Mouse (Mus musculus) left cerebral cortex, adult 8-10 months (tissue): ENCODE measurements around the gene Samd4. TPM values are rescaled to one million over a fixed set of nuclear protein-coding genes. Genes with fewer than 3 reads are reported as not detected.

Experiments used
- DNase-seq, 2 experiments: peaks; one replicate each; pipeline ENCODE4 v3.0.0; 2022; ENCODE audit warnings: low spot score in 2 of 2
- total RNA-seq, 4 experiments: library from RNA; stranded (reverse); gene quantifications; 2 replicates each; pipeline ENCODE4 v1.2.4; 2022

The Samd4 gene
- total RNA-seq, 4 experiments from 2014 or later, result 24.1 to 31.0 (median 26.4) TPM

DNA sequence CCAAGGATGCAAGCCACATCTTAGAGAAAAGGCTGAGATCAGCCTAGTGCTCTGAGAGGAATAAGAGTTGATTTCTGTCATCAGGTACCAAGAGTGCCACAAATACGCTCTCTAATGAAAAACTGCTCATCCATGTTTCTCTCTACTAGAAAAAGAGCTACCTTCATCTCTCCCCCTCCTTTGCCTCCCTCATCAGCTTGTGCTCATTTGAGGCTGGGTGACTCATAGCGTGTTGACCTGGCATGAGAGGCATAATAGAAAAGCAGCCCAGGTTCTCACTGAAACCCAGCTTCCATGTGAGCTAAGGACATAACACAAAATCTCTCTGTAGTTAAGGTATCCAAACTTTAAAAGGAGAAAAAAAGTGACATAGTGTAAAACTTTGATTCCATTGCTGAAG is 176.3 kb downstream of the Samd4 start:
- no peak for DNase-seq

DNA sequence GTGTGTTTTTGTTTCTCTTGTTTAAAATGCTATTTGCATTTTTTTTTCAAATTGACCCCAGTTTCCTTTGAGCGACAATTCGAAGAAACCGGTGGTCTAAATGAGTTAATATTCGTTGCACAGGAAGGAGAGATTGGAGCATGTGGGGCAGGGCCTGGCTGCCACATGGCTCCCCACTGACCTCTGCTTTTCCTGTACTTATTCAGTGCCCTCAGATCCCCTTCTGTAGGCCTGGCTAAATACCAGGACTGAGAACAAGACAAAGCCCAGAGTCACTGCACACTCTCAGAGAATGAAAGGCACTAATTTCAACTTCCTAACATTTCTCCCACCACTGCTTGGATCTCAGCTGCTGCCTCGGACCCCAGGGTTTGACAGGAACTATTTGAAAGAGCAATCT is 182.4 kb downstream of the Samd4 start:
- no peak for DNase-seq

DNA sequence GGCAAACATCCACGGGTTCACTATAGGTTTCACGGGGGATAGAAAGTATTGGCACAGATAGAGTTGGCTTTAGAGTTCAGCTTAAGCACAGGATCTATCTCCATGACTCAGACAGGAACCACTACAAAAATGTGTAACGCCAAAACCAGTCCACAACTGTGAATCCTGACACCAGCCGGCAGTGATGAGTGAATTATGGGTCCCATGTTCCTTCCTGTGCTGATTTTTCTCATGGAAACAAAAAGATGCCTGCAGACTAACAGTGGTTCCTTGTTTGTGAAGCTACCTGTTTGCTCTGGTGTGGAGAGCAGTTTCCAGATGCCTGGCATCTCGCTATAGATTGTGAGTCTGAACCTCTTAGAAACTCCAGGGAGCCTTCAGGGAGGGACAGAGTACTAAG is 184.2 kb downstream of the Samd4 start:
- no peak for DNase-seq

DNA sequence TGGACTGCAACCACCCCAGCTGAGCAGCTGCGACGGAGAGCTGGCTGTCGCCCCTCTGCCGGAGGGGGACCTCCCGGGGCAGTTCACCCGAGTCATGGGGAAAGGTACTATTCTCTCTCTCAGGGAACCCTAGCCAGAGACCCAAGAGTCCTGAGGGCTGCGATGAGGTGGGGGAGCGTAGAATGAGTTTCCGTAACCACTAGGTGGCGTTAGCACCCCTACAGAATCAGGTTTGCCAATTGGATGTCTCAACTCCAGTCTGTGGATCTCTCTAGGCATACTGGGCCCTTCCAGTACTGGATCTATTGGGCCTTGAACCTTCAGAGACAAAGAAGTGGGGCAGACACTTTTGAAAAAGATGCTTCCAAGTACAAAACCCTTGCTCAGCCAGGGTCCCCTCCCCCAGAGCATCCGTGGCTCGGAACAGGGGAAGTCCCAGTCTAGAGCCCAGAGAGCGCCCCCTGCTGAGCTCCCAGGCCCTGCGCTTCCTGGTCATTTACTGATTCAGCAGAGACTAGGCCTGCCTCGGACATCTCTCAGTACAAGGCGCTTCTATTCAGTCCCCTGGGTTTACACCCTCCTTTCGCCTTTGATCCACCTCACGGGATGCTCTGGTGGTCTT is 191.5 kb downstream of the Samd4 start:
- no peak for DNase-seq

DNA sequence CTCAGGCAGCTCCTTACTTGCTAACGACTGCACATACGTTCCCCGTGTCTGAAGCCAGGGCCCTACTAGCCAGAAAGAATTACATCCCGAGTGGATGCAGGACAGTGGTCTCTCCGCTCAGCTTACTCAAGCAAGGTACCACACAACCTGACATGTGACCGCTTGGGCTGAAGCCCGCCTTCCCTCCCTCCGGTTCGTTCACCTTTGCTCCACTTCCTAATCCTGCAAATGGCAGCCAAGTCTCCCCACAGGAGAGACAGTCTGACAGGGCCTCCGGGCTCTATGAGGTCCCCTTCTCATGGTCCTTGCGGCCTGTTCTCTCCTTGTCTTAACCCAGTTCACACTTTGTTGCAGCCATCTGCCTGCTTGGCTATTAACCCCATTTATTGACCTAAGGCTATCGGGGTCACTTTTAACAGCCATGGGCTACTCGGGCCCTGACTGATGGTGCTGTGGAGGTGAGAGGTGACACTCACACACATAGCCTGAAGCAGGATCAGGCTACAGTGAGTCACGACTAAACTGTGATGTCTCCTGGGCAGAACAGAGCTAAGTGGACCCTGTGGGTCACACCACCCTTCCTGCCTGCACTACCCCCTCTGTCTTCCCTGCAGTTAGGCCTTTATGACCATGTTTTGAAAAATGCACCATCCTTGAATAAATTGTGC is 192.5 kb downstream of the Samd4 start:
- DNase-seq, result no peak

DNA sequence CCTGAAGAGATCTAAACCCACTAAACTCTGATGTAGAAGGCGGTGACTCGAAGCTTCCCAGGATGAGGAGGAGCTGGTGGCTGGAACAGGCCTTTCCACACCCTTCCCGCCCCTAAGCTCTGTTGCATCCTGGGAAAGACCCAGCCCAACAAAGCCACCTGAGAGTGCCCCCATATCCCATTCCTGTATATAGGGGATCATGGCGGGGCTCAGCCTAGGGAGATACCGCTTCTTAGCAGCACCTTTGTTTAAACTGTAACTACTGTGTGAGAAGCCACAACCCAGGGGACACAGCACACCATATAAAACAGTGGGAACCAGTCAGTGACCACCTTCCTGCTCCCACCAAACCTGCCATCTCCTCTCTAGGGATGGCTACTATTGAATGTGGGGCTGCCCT is 193.2 kb downstream of the Samd4 start:
- no peak for DNase-seq

DNA sequence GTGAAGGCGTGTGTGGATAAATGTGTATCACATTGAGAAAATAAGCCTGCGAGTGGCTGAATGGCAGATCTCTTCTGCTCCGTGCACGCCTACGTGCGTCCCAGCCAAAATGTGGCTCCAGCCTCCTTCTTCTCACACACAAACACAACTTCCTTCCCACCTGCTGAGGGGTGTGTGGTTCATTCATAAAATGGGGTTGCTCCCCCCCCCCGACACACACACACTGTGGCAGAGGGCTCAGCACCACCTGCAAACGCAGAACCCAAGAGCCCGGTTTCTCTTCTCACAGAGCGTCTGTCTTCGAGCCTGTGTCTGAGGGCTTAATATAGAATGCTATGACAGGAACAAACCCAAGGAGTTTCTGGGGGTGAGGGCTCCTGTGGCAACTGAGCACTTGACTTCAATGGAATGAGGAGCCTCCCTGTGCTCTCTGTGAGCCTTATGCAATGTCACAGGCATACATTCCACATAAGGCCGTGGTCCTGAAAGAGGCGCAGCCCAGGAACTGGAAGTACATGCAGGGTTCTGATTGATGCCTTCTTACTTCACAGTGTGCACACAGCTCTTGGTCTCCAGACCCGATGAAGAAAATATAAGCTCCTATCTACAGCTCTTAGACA is 194.4 kb downstream of the Samd4 start:
- DNase-seq, result no peak

DNA sequence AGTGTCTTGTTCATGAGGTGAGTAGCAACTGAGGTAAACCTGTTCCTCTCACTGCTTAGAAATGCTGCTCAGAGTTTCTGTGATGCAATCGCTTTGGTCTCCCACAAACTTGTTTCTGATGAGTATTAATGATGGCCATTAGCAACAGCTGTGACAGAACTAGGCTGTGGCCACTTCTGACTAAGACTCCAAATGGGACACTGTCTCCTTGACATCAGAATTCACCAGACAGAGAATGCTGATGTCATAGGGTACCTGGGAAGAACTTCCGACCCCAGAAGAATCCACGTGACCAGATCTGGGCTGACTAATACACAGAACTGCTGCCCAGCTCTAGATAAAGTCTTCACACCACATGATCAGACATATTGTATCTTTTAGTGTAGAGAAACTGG is 194.9 kb downstream of the Samd4 start:
- DNase-seq, result no peak

DNA sequence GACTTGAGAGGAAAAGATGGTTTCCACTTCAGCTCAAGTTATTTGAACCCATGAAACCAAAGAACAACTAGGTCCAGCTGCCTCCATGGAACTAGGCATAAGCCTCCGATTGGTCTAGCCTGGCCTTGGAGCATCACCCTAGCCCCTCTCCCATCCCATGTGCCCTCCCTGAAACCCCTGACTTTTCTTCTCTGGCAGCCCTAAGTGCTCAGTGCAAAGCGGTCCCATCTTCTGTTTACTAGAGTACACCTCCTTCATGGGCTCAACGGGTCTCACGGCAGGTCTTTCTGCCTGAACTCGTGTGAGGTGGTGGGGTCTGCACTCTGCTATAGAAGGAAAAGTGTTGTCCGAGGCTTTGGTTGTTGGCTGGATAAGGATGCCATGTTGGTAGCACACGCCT is 197.3 kb downstream of the Samd4 start:
- no peak for DNase-seq

DNA sequence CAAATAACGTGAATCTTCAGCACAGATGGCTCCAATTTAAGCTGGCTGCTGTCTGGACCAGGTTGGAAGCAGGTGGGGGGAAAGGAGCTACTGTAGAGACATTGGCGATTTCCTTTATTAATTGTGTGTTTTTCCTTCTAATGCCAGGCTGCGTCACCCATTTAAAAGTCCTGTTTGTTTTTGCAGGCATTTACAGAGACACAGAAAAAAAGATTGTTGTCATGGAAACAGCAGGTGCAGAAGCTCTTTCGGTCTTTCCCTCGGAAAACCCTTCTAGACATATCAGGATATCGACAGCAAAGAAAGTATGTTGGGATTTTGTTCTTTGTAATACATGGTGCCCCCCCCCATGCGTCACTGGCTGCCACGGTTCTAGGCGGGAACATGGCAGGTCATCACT is 200.7 kb downstream of the Samd4 start:
- no peak for DNase-seq

DNA sequence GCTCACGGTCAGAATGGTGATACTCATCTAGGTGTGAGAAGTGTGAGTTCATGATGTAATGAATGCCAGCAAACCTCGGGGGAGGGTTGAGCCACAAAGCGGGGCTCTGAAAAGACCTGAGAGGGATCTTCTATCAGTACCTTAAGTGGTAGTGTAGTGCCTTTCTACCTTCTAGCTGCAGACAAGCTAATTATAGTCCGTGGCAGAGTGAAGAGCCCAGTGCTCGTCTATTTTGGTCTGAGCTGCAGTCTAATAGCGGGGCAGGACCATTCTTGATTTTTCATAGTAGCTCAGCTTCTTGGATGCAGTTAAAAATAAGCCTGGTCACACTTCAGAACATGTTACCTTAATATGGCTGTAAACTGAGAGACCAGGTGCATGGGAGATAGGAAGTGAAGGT is 201.2 kb downstream of the Samd4 start:
- no peak for DNase-seq

DNA sequence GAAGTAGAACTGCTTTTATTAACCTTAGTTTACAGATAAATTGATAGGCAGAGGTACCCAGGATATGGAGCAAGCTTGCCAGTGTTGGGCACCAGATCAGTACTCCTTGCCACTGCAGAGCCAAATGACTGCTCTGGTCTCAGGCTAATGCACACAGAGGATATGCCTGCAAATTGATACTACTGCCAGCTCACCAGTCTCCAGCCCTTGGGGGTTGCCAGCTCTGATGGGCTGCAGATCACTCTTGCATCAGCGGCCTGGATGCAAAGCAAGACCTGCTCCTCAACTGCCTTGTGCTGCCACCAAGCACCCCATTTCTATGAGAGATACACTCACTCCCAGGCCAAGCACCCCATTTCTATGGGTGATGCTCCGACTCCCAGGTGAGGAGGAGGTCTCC is 202.0 kb downstream of the Samd4 start:
- DNase-seq, result no peak

DNA sequence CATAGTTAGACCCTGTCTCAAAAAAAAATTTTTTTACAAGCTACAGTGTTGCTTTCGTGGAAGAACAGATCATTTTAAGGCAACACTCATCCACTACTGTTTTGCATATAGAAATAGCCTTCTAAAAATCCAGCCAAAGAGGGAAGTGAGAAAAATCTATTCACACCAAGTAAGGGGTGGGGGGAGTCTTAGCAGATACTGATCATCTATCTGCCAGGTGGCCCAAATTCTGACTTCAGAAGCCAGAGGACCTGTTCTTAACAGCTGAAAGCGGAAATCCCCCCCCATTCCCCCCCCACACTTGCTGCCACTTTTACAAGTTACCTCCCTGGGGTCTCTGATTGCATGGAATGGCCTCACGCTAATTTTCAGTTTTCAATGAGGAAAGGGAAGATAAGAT is 203.5 kb downstream of the Samd4 start:
- no peak for DNase-seq

DNA sequence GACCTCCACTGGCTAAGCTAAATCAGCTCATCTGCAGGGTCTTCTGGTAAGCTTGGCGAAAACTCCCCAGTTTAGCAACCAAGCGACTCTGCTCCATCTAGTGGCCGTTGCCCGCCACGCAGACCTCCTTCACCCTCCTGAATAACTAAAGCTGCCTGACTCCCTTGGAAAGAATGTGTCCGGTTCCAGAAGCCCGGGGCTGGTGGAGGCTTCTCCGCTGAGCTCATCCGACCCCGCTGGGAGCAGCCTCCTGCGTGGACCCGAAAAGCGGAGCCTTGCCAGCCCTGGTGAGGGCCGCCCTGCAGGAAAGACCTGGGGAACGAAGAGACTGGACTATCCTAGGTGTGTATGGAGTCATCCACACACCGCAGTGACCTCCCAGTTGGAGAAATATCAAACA is 204.1 kb downstream of the Samd4 start:
- DNase-seq, result peak; percentile 23 to 38

DNA sequence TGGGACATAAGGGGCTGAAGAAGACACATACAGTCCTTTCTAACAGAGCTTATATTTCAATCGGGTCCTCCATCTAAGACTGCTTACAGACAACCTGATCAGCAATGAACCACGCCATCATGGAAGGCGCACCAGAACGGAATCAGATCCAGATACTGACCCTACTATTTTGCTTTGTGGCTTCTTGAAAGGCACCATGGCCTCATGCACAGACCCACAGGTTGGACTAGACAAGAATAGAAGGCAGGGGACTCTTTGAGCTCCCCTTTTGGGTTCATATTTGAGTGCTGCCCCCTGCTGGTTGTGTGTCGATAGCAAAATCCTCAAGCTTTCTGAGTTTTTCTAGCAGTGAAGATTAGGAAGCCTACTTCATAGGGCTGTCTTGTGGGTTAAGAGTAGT is 204.5 kb downstream of the Samd4 start:
- DNase-seq, result peak in 1 of 2 experiments; percentile 67

DNA sequence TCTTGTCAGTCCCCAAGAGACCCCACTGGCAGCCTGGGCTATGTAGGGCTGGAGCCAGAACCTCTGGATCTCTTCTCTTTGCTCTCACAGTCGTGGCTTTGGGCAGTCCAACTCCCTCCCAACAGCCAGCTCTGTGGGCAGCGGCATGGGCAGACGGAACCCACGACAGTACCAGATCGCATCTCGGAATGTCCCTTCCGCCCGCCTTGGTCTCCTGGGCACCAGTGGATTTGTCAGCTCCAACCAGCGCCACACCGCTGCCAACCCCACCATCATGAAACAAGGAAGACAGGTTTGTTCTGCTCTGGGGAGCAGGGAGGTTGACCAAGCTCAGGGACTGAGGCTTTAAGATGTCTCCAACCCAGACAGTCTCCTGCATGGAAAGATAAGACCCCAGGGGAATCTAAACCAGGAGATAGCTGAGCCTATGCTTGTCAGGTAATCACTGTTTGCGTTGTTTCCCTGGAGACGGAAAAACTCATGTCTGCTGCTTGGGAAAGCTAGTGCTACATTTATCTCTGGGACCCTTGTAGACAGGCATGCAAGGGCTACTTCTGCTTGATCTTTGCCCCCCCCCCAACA is 205.1 kb downstream of the Samd4 start:
- no peak for DNase-seq

DNA sequence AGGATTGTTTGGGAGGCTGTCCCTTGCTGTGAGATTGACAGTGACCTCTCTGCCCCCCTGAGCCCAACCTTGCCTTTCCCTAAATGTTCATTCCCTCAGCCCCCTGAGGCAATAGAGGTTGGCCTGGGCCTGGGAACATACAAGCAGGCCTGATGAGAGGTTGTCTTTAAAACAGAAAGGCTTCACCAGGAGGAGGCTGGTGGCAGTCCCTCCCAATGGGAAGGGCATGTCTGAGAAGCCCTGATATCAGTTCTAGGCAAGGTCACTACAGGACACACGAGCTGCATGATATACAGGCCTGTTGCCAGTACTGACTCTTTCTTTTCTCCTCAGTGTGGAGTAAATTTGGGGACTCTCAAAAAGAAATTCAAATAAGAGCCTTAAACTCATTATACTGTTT is 205.7 kb downstream of the Samd4 start:
- no peak for DNase-seq

DNA sequence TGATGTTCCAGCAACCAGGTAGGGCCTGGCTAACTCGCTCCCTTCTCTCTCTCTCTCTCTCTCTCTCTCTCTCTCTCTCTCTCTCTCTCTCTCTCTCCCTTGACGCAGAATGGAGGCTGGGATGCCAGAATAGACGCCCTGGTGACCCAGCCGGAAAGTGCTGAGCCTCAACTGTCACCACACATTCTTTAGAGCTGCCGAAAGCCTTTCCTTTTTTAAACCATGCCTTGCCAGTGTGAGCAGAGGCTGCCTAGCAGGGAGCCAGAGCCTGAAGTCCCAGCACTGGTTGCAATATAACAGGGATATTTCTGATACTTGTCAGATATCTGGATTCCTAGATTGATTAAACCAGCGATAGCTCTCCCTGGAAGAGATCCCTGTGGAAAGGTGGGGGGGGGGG is 206.5 kb downstream of the Samd4 start:
- DNase-seq, result no peak

DNA sequence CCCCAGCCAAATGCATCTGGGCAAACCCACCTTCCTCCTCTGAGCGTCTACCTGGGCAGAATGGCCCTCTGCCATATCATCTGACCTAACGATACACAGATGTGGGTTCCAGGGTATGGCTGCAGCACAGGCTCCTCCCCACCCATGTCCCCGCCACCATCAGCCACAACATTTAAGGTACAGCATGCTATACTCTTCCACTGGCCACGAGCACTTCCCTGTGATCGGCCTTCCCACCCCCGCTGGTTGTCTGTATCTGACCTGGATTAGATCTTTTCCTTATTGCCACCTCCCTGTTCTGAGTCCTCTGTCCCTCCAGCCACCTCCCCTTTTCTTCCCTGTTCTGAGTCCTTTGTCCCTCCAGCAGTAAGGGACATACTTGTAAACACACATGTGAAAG is 209.3 kb downstream of the Samd4 start:
- no peak for DNase-seq

DNA sequence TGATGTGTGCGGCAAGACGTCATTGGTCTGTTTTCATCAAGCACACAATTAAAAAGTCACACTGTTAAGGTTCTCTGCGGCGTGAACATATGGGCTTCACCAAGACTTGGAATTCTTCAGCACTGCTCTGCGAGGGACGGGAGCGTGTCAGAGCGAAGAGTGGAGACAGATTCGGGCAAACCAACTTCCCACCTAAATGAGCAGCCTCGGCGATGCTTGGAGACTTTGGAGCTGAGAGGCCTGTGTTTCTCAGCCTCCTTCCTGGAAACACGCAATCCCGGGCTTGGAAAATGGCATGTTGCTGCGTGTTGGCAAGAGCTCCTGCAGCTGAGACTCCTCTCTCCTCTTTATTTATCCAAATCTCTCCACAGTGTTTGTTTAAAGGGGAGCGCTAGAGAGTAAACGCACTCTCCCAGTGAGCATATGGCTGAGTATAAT is 210.7 kb downstream of the Samd4 start:
- peak in 1 of 2 experiments; percentile 63 for DNase-seq

DNA sequence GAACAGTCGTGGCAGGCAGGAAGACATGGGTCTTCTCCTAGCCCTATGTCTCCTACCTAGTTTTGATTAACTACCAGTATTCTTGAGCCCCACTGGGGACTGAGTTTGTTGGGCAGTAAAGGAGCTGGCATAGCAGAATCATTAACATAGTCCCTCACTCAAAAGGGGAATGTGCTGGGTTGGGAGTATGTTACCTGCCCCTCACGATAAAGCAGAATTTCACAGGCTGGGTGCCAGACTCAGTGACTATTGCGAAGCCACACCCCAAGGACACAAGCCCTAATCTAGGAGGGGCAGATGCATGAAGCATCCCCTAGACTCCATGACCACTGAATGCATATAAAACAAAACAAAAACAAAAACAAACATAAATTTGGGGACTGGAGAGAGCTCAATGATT is 212.4 kb downstream of the Samd4 start:
- no peak for DNase-seq

DNA sequence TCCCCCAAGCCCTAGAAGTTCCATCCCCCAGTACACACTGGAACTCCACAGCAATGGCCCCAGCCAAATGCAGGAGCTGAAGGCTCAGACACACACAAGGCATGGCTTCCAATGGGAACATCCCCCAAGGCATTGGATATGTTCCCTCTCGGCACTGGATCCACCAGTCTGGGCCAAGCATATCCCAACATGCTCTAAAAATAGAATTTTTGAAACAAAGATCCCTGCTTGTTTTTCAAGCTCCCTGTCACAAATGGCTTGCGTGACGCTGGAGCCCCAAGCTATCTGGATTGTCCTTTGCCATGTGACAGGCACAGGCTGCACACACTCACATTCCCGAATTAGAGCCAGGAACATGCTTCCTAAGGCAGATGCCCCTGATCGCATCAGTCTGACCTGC is 213.7 kb downstream of the Samd4 start:
- no peak for DNase-seq
